Mouse (Mus musculus) midbrain, embryonic 14.5 days (tissue): ENCODE results near the gene Anks3. TPM values are rescaled to one million over a fixed set of nuclear protein-coding genes. Genes with fewer than 3 reads are reported as not detected.

Experiments used
- ATAC-seq: fragments of 200-750 bp; cut with Nextera tagmentation; 2 replicates; pipeline ENCODE4 v1.8.0; 2017; ENCODE audit warnings: moderate number of reproducible peaks, moderate library complexity; ENCODE audit not compliant: low FRiP score, low TSS enrichment
- DNase-seq: peaks from one replicate; pipeline ENCODE4 v3.0.0-alpha.2; 2015
- H3K27ac ChIP-seq: fragments of 300-500 bp; sonication (generic); replicated peaks from 2 replicates; pipeline ENCODE4 v1.5.1; 2014; ENCODE audit warnings: mild to moderate bottlenecking, low read depth, low read length, moderate library complexity
- H3K27me3 ChIP-seq: fragments of 300-500 bp; sonication (generic); 2 replicates; pipeline ENCODE4 v1.6.1; 2014; ENCODE audit warnings: low read length, control low read depth, mixed read lengths; ENCODE audit not compliant: control insufficient read depth, insufficient read depth
- H3K36me3 ChIP-seq: fragments of 300-500 bp; sonication (generic); 2 replicates; pipeline ENCODE4 v1.6.1; 2014; ENCODE audit warnings: low read length, control low read depth; ENCODE audit not compliant: control insufficient read depth, insufficient read depth
- H3K4me1 ChIP-seq: fragments of 300-500 bp; sonication (generic); 2 replicates; pipeline ENCODE4 v1.6.1; 2014; ENCODE audit warnings: mild to moderate bottlenecking, antibody characterized with exemption, low read length, control low read depth; ENCODE audit not compliant: control insufficient read depth, insufficient read depth
- H3K4me2 ChIP-seq: fragments of 300-500 bp; sonication (generic); 2 replicates; pipeline ENCODE4 v1.6.1; 2014; ENCODE audit warnings: mild to moderate bottlenecking, low read length, moderate library complexity
- H3K4me3 ChIP-seq: fragments of 300-500 bp; sonication (generic); replicated peaks from 2 replicates; pipeline ENCODE4 v1.5.1; 2014; ENCODE audit warnings: low read depth, low read length
- H3K9ac ChIP-seq: fragments of 300-500 bp; sonication (generic); replicated peaks from 2 replicates; pipeline ENCODE4 v1.6.1; 2014; ENCODE audit warnings: mild to moderate bottlenecking, low read length, moderate library complexity
- H3K9me3 ChIP-seq: fragments of 300-500 bp; sonication (generic); 2 replicates; pipeline ENCODE4 v1.6.1; 2016; ENCODE audit warnings: low read length, control low read depth, mixed read lengths; ENCODE audit not compliant: control insufficient read depth
- WGBS: fragments of 180-500 bp; shearing (Covaris S2); extraction: QIAGEN DNeasy Blood & Tissue Kit; methylation state at CpG from one replicate; pipeline ENCODE4 v1.1.7; 2014; 5-methylcytosine and 5-hydroxymethylcytosine counted together
- polyA plus RNA-seq: library from polyadenylated mRNA; unstranded; fragments of >200 nt; fragmentation: Nextera tagmentation; extraction: Ambion mirVana; gene quantifications from 2 replicates; pipeline ENCODE4 v1.2.1, GENCODE M21; 2014

Anks3 gene
- polyA plus RNA-seq, 1 experiment from 2014 or later = 70.6 TPM

DNA sequence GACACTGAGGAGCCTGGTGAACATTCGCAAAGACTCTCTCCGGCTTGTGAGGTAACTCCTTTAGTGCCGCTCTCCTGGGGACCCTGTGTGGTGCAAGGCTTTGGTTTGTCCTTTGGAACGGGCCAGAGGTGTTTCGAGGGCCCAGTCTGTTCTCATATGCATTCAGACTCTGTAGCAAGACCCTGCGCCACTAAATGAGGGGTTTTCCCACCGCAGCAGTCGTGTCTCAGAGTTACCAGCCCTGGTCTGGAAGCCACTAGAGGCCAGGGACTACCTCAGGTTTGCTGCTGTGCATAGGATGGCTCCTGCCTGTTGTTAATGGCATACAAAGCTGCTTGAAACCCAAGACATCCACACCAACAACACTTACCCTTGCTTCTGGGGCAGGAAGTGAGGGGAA is 53.2 kb downstream of the Anks3 start:
- no peak overlapping the region for H3K4me2 ChIP-seq
- 96% methylated on average over 8 of the region's 8 CpGs for WGBS
- H3K4me1 ChIP-seq = no peaks in the 10 kb centered on the region
- DNase-seq (no peak), ATAC-seq (no peak)
- H3K36me3 ChIP-seq = peaks cover 57% of the 10 kb centered on the region
- no peaks in the 10 kb centered on the region for H3K27me3 ChIP-seq
- no peak overlapping the region for H3K4me3 ChIP-seq
- no peak overlapping the region for H3K27ac ChIP-seq
- no peaks in the 10 kb centered on the region for H3K9me3 ChIP-seq
- H3K9ac ChIP-seq = no peak overlapping the region

GRCm38 (mm10) chr16:4909745-4910144 is 54.3 kb downstream of the Anks3 start:
- DNase-seq = no peak
- no peak overlapping the region for H3K9ac ChIP-seq
- no peaks in the 10 kb centered on the region for H3K4me1 ChIP-seq
- no peaks in the 10 kb centered on the region for H3K9me3 ChIP-seq
- ATAC-seq = no peak
- no peak overlapping the region for H3K27ac ChIP-seq
- no peak overlapping the region for H3K4me3 ChIP-seq
- H3K4me2 ChIP-seq = no peak overlapping the region
- 95% methylated on average over 2 of the region's 2 CpGs for WGBS
- H3K27me3 ChIP-seq = no peaks in the 10 kb centered on the region
- H3K36me3 ChIP-seq = peaks cover 49% of the 10 kb centered on the region

DNA sequence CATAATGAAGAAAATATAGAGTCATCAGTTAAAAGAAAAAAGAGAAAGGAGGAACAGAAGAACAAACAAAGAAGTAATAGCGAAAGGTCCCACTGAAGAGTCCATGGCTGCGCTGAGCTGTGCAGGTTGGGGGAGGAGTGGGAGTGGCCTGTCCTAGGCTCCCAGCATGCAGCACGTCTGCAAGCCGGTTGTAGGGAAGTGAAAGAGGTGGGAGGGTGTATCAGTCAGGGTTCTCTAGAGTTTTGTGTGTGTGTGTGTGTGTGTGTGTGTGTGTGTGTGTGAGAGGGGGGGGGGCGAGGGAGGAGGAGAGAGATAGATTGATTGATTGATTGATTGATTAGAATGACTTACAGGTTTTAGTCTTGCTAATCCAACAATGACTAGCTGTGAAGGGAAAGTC is 56.0 kb downstream of the Anks3 start:
- no peak overlapping the region for H3K4me3 ChIP-seq
- no peak for DNase-seq
- H3K27ac ChIP-seq = no peak overlapping the region
- no peaks in the 10 kb centered on the region for H3K4me1 ChIP-seq
- peaks cover 40% of the 10 kb centered on the region for H3K36me3 ChIP-seq
- H3K27me3 ChIP-seq = no peaks in the 10 kb centered on the region
- no peak overlapping the region for H3K4me2 ChIP-seq
- no peak for ATAC-seq
- WGBS = 45% methylated on average over 4 of the region's 5 CpGs
- no peaks in the 10 kb centered on the region for H3K9me3 ChIP-seq
- no peak overlapping the region for H3K9ac ChIP-seq

GRCm38 (mm10) chr16:4907386-4907785 is 56.6 kb downstream of the Anks3 start:
- Histone ChIP-seq H3K27me3 (no peaks in the 10 kb centered on the region), H3K4me3 (no peak overlapping the region), H3K9ac (no peak overlapping the region), H3K27ac (no peak overlapping the region), H3K36me3 (peaks cover 37% of the 10 kb centered on the region), H3K4me1 (no peaks in the 10 kb centered on the region), H3K4me2 (no peak overlapping the region), H3K9me3 (no peaks in the 10 kb centered on the region)
- WGBS = 81% methylated on average over 2 of the region's 2 CpGs
- ATAC-seq = no peak
- no peak for DNase-seq

DNA sequence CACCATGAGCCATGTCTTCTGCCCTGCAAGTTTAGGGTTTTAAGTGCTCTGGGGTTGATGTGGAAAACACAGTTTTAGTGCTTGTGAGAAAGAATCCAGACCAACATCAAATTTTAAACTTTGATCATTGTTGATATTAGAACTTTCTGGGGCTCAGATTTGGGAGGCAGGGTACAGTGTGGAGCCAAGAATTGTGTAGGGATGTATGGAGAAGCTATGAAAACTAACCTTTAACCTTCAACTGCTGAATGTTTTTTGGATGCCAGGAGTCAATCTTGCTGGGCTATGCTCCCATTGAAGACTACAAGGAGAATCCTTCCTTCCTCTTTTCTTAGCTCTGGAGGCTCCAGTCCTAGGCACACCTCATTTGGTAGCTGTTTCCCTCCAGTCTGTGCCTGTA is 57.4 kb downstream of the Anks3 start:
- Histone ChIP-seq H3K9ac (no peak overlapping the region), H3K36me3 (peaks cover 30% of the 10 kb centered on the region), H3K4me3 (no peak overlapping the region), H3K4me2 (no peak overlapping the region), H3K27ac (no peak overlapping the region), H3K27me3 (no peaks in the 10 kb centered on the region), H3K4me1 (no peaks in the 10 kb centered on the region), H3K9me3 (no peaks in the 10 kb centered on the region)
- DNase-seq (no peak), ATAC-seq (no peak)

DNA sequence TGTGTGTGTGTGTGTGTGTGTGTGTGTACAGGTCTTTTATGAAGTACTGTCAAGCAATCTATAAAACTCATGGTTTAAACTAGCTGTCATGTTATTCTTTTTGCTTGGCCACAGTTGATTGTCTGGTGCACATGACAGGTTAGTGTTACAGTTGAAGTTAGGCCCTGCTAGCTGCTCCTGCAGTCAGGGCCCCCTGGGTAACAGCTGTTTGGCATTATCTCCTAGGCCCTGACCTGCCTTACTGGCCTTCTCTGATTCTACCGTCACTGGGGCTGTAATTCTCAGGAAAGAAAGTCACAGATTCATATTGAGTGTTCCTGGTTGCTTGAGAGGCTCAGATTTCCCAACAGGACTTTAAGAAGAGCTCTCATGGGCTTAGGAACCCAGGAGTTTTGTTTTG is 58.4 kb downstream of the Anks3 start:
- H3K27me3 ChIP-seq = no peaks in the 10 kb centered on the region
- H3K4me3 ChIP-seq = no peak overlapping the region
- DNase-seq = no peak
- no peak overlapping the region for H3K27ac ChIP-seq
- no peak overlapping the region for H3K9ac ChIP-seq
- no peaks in the 10 kb centered on the region for H3K4me1 ChIP-seq
- H3K36me3 ChIP-seq = peaks cover 20% of the 10 kb centered on the region
- 52% methylated on average over 1 of the region's 1 CpGs for WGBS
- H3K9me3 ChIP-seq = no peaks in the 10 kb centered on the region
- no peak overlapping the region for H3K4me2 ChIP-seq
- ATAC-seq = no peak

GRCm38 (mm10) chr16:4904878-4905277 is 59.1 kb downstream of the Anks3 start:
- no peaks in the 10 kb centered on the region for H3K4me1 ChIP-seq
- WGBS = 97% methylated on average over 3 of the region's 3 CpGs
- DNase-seq = no peak
- H3K27ac ChIP-seq = no peak overlapping the region
- H3K27me3 ChIP-seq = no peaks in the 10 kb centered on the region
- H3K4me3 ChIP-seq = no peak overlapping the region
- no peak overlapping the region for H3K4me2 ChIP-seq
- H3K36me3 ChIP-seq = peaks cover 13% of the 10 kb centered on the region
- H3K9me3 ChIP-seq = no peaks in the 10 kb centered on the region
- ATAC-seq = no peak
- H3K9ac ChIP-seq = no peak overlapping the region

DNA sequence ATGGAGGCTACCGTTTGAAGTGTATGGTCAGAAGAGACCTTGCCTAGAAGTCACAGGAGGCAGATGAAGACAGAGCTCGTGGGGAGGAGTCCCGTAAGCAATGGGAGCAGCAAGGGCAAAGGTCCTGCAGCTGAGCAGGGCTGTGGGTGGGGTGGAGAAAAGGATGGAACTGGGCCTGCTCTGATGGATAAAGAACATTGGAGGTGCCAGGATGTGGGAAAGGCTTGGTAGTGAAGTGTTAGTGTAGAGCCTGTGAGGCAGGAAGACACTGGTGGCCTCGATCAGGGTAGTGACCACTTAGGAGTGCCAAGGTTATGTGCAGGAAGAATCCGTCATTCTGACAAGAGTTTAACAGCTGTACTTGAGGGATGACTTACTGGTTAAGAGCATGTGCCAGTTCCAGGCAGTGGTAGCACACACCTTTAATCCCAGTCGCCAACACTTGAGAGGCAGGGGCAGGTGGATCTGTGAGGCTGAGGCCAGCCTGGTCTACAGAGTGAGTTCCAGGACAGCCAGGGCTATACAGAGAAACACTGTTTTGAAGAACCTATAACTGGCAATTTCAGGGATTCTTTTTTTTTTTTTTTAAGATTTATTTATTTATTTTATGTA is 60.4 kb downstream of the Anks3 start:
- no peak overlapping the region for H3K4me3 ChIP-seq
- H3K36me3 ChIP-seq = 0 out of 2 replicates have a peak, but pooled peaks cover 6% of the 10 kb centered on the region
- no peak overlapping the region for H3K27ac ChIP-seq
- no peaks in the 10 kb centered on the region for H3K9me3 ChIP-seq
- no peak overlapping the region for H3K4me2 ChIP-seq
- WGBS = 88% methylated on average over 6 of the region's 6 CpGs
- DNase-seq (no peak), ATAC-seq (no peak)
- no peak overlapping the region for H3K9ac ChIP-seq
- no peaks in the 10 kb centered on the region for H3K4me1 ChIP-seq
- no peaks in the 10 kb centered on the region for H3K27me3 ChIP-seq

- DNase-seq (no peak), ATAC-seq (no peak)
- Histone ChIP-seq H3K4me3 (no peak overlapping the region), H3K27ac (no peak overlapping the region), H3K36me3 (0 out of 2 replicates have a peak, but pooled peaks cover 1% of the 10 kb centered on the region), H3K9ac (no peak overlapping the region), H3K9me3 (no peaks in the 10 kb centered on the region), H3K4me1 (no peaks in the 10 kb centered on the region), H3K27me3 (no peaks in the 10 kb centered on the region), H3K4me2 (no peak overlapping the region)
- 86% methylated on average over 2 of the region's 2 CpGs for WGBS
Observed at GRCm38 (mm10) chr16:4902390-4902789, 61.6 kb downstream of the Anks3 start.
